Mouse (Mus musculus) olfactory bulb, adult 2 months (tissue): ENCODE measurements around the gene Nolc1.

Source experiments
- CTCF ChIP-seq: fragments of 200-500 bp; IDR thresholded peaks from 2 replicates; pipeline ENCODE4 v1.5.1; 2012; ENCODE audit warnings: low read depth, mild to moderate bottlenecking, low read length, moderate library complexity; ENCODE audit not compliant: insufficient read depth
- POLR2A ChIP-seq: fragments of 200-500 bp; IDR thresholded peaks from 2 replicates; pipeline ENCODE4 v1.6.1; 2012; ENCODE audit warnings: mild to moderate bottlenecking, low read depth, low read length, moderate library complexity; ENCODE audit not compliant: insufficient read depth

- TF ChIP-seq CTCF (no peak), POLR2A (no peak)
Measured at GRCm38 (mm10) chr19:46058466-46058865, 17.2 kb upstream of the Nolc1 start.
